Mouse (Mus musculus): ENCODE results near the gene Zfp219. TPM values are rescaled to one million over a fixed set of nuclear protein-coding genes. Genes with fewer than 3 reads are reported as not detected.

The Zfp219 gene
- polyA plus RNA-seq, 1 experiment = 73.4 TPM

GRCm38 (mm10) chr14:52019051-52019589 is 1.4 kb downstream of the Zfp219 start:
- DNase-seq (ENCODE audit: extremely low spot score in 1 of 2, low spot score in 1 of 2) = no peak

GRCm38 (mm10) chr14:52018248-52019050 is 2.1 kb downstream of the Zfp219 start:
- no peak for DNase-seq (ENCODE audit: extremely low spot score in 1 of 2, low spot score in 1 of 2)

GRCm38 (mm10) chr14:52017662-52018061 is 2.9 kb downstream of the Zfp219 start:
- no peak for DNase-seq (ENCODE audit: extremely low spot score in 1 of 2, low spot score in 1 of 2)

- DNase-seq (ENCODE audit: extremely low spot score in 1 of 2, low spot score in 1 of 2) = no peak
These were observed 3.7 kb downstream of the Zfp219 start for GRCm38 (mm10) chr14:52016625-52017405.

- DNase-seq (ENCODE audit: extremely low spot score in 1 of 2, low spot score in 1 of 2) = no peak
These were observed 5.0 kb downstream of the Zfp219 start, which contains the start of gene Tmem253 for GRCm38 (mm10) chr14:52015445-52016100. TSS of gene Tmem253 (plus strand) at chr14:52015658.

- no peak for DNase-seq (ENCODE audit: extremely low spot score in 1 of 2, low spot score in 1 of 2)
These were observed 5.7 kb downstream of the Zfp219 start for GRCm38 (mm10) chr14:52014761-52015311.

GRCm38 (mm10) chr14:52014271-52014760 is 6.2 kb downstream of the Zfp219 start:
- DNase-seq (ENCODE audit: extremely low spot score in 1 of 2, low spot score in 1 of 2) = no peak

- DNase-seq (ENCODE audit: extremely low spot score in 1 of 2, low spot score in 1 of 2) = no peak
These were observed 6.7 kb downstream of the Zfp219 start for GRCm38 (mm10) chr14:52013771-52014219.

- DNase-seq (ENCODE audit: extremely low spot score in 1 of 2, low spot score in 1 of 2) = no peak
These were observed 7.4 kb downstream of the Zfp219 start for GRCm38 (mm10) chr14:52013021-52013610.

GRCm38 (mm10) chr14:52012553-52012952 is 8.0 kb downstream of the Zfp219 start:
- DNase-seq (ENCODE audit: extremely low spot score in 1 of 2, low spot score in 1 of 2) = no peak

GRCm38 (mm10) chr14:52012085-52012484 is 8.4 kb downstream of the Zfp219 start:
- DNase-seq (ENCODE audit: extremely low spot score in 1 of 2, low spot score in 1 of 2) = peak; percentile 66 to 76

GRCm38 (mm10) chr14:52011683-52012082 is 8.8 kb downstream of the Zfp219 start:
- DNase-seq (ENCODE audit: extremely low spot score in 1 of 2, low spot score in 1 of 2) = no peak

- DNase-seq (ENCODE audit: extremely low spot score in 1 of 2, low spot score in 1 of 2) = peak in 1 of 2 experiments; percentile 67
These were observed 10.0 kb downstream of the Zfp219 start for GRCm38 (mm10) chr14:52010446-52011111.

GRCm38 (mm10) chr14:52009841-52010240 is 10.7 kb downstream of the Zfp219 start:
- no peak for DNase-seq (ENCODE audit: extremely low spot score in 1 of 2, low spot score in 1 of 2)

GRCm38 (mm10) chr14:52009361-52009760 is 11.2 kb downstream of the Zfp219 start:
- DNase-seq (ENCODE audit: extremely low spot score in 1 of 2, low spot score in 1 of 2) = no peak

GRCm38 (mm10) chr14:52008321-52009203 is 12.0 kb downstream of the Zfp219 start:
- DNase-seq (ENCODE audit: extremely low spot score in 1 of 2, low spot score in 1 of 2) = peak; percentile 71 to 95

GRCm38 (mm10) chr14:52006771-52007170 is 13.8 kb downstream of the Zfp219 start:
- no peak for DNase-seq (ENCODE audit: extremely low spot score in 1 of 2, low spot score in 1 of 2)

- DNase-seq (ENCODE audit: extremely low spot score in 1 of 2, low spot score in 1 of 2) = no peak
These were observed 14.3 kb downstream of the Zfp219 start for GRCm38 (mm10) chr14:52006241-52006640.
